Mouse (Mus musculus): Measurements from ENCODE around the gene Olfr15. TPM values are rescaled to one million over a fixed set of nuclear protein-coding genes. Genes with fewer than 3 reads are reported as not detected.
A peak's percentile ranks its signal among the peaks of the same experiment; 100 is the strongest.

Gene Olfr15
- total RNA-seq, 4 experiments from 2014 or later: not detected

DNA sequence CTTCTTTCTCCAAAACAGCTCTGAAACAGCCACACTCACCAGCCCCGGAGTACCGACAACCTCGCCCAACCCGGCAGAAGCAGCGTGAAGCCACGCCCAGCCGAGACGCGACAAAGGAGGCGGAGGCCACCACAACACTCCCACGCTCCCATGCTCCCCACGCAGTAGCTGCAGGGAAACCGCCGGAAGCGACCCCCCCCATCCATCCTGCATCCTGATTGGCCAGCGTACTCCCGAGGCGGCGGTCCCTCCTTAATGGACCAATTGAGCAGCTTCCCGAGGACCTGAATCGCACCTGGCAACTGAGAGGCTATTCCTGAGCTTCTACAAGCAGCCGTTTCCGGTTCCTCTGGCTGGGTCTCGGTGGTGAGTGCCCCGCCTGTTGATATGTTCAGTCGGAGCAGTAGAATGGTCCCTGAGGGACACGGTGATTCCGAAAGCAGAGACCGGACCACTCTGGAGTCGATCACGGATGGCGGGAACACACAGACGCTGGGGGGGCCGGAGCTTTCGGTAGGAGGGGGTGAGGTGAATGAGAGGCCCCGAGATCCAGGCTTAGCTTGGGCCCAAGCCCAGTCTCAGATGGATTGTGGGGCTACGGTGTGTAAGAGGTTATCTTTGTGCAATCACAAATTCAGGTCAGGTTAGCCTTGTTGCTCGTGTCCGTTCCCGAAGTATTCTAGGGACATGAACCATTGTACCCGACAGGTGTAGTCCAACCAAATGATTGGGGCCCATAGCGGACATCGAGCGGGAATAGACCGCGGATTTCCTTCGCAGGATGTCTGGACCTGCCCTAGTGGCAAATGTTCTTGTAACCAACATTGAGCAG lies 41.8 kb downstream of the Olfr15 start, which contains the start of gene Naa60:
Gene Naa60 (plus strand): TSS at position 160 of the 832 bp plus-strand sequence.
- DNase-seq (ENCODE audit: low spot score): peak; percentile 87

DNA sequence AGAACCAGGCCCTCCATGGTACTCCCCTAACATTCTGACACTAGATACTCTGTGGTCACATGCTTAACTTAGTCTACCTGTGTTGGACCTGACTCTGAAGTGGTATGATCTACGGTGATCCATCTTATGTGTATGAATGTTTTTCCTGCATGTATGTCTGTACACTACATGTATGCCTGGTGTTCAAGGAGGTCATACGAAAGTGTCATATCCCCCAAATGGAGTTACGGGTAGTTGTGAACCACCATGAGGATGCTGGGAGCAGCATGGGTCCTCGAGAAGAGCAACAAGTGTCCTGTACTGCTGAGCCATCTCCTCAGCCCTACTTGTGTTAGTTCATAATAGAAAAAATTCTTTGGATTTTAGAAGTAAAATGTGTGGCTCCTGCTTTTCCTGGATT lies 45.7 kb downstream of the Olfr15 start:
- no peak for DNase-seq (ENCODE audit: low spot score)

DNA sequence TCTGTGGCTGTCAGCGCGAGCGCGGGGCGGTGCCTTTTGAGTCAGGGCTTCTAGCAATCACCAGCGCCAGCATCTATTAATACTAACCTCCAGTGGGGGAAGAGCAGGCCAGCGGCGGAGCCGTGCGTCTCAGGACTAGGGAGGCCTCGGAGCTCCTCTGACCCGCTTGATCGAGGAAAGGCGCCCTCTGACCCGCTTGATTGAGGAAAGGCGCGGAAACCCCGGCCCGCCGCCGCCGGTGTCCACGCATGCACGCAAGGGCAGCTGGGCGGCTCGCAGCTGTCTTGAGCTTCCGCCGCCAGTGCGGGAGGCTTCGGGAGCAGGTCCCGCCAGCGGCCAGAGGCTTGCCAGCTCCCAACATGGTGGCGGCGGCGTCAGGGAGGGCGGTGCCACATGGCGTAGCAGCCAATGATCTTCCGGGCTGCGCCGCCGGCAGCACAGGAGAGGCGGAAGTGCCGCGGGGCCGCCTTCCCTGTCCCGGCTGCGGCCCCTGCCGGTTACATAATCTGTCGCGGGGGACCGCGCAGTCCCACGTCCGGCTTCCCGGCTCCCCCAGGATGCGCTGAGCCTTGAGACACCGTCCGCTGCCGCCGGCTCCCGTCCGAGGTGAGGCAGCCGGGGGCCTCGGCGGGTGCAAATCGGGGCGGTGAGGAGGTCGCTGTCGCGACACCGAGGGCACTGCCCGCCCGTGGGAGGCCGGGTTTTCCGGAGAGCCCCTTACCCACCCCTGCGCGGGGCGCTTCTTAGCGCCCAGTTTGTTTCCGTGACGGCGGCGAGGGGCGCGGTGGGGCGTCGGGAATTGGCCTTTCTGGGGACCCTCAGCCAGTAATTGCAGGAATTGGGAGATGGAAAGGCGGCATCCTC lies 53.8 kb downstream of the Olfr15 start, which contains the start of the genes Zfp597 and Gm20695:
Gene Zfp597 (minus strand): TSS at position 361 of the 864 bp plus-strand sequence.
Gene Gm20695 (plus strand): TSS at position 448 of the 864 bp plus-strand sequence.
- DNase-seq (ENCODE audit: low spot score): peak; percentile 90

- DNase-seq (ENCODE audit: low spot score): no peak
These were observed 54.5 kb downstream of the Olfr15 start for GRCm38 (mm10) chr16:3885065-3885670.

GRCm38 (mm10) chr16:3891621-3892295 lies 61.1 kb downstream of the Olfr15 start:
- no peak for DNase-seq (ENCODE audit: low spot score)

DNA sequence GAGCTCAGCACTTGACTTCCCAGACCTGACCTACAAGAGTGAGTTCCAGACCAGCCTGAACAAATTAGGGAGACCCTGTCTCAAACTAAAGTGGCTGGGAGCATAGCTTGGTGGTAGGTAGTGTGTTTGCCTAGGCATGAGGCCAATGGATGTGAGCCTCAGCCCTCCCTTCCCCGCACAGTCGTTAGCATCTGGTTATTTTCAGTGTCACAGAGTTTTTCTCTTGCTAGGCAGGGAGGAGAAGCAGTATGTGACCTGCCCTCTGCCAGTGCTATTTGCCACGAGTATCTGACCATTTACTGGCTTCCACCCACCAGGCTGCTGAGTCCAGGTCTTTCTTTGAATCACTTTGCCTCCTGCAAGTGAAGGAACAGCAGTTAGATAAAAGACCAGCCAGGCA lies 63.1 kb downstream of the Olfr15 start:
- no peak for DNase-seq (ENCODE audit: low spot score)

Other genes with a start within 250 kb of the Olfr15 start
- gene Olfr161, start 239.8 kb upstream of the Olfr15 start, total RNA-seq (2022): not detected
- gene Mefv, start 112.8 kb upstream of the Olfr15 start, total RNA-seq (2022): not detected
- gene Zfp263, start 86.8 kb upstream of the Olfr15 start, total RNA-seq (2022): 1 to 10 TPM; 6.9 to 8.4 (median 7.6) TPM
- 1 to 10 TPM; 1.4 to 1.9 (median 1.7) TPM for gene Zfp174, start 16.4 kb downstream of the Olfr15 start, total RNA-seq (2022)
- 10 to 100 TPM; 44.4 to 58.4 (median 51.3) TPM for gene Naa60, start 41.5 kb downstream of the Olfr15 start, total RNA-seq (2022)
- 10 to 100 TPM; 10.9 to 13.9 (median 12.3) TPM for gene Zfp597, start 53.7 kb downstream of the Olfr15 start, total RNA-seq (2022)
- 1 to 10 TPM in 1 of 4 experiments, under 1 TPM in 1, not detected in 2; 0.87 to 1.0 TPM for gene Gm20695, start 53.8 kb downstream of the Olfr15 start, total RNA-seq (2022)
- 1 to 10 TPM; 4.0 to 5.7 (median 4.3) TPM for gene 1700037C18Rik, start 77.8 kb downstream of the Olfr15 start, total RNA-seq (2022)
- gene Cluap1, start 77.9 kb downstream of the Olfr15 start, total RNA-seq (2022): 10 to 100 TPM in 2 of 4 experiments, 1 to 10 TPM in 2; 8.5 to 13.1 (median 10.5) TPM
- gene Nlrc3, start 145.8 kb downstream of the Olfr15 start, total RNA-seq (2022): 1 to 10 TPM; 1.2 to 2.0 (median 1.5) TPM
- 1 to 10 TPM; 6.0 to 9.2 (median 8.3) TPM for gene Slx4, start 172.9 kb downstream of the Olfr15 start, total RNA-seq (2022)
- not detected for gene Dnase1, start 206.1 kb downstream of the Olfr15 start, total RNA-seq (2022)
- gene Trap1, start 246.9 kb downstream of the Olfr15 start, total RNA-seq (2022): 100 to 1,000 TPM; 131 to 156 (median 146) TPM